Mouse (Mus musculus) cortical plate, adult 2 months (tissue): ENCODE measurements at regions not wholly inside any gene's neighbourhood (a gene's known extent, or its start where the extent isn't known, plus 50 kb on each side); places are given as distances from the start of the nearest gene placed in this dataset.

Source experiments
- CTCF ChIP-seq: fragments of 200-500 bp; IDR thresholded peaks from 2 replicates; pipeline ENCODE4 v1.5.1; 2011; ENCODE audit warnings: mild to moderate bottlenecking, control low read depth, low read length; ENCODE audit not compliant: insufficient read depth; ENCODE audit errors: extremely low read depth
- POLR2A ChIP-seq: fragments of 200-500 bp; IDR thresholded peaks from 2 replicates; pipeline ENCODE4 v1.6.1; 2011; ENCODE audit warnings: mild to moderate bottlenecking, low read length, control low read depth; ENCODE audit not compliant: insufficient read depth; ENCODE audit errors: extremely low read depth

- no peak for TF ChIP-seq POLR2A
- TF ChIP-seq CTCF = no peak
Measured at GRCm38 (mm10) chr1:89402513-89403210, 51.9 kb upstream of the Agap1 start.
